7 mouse cellular contexts compared by ENCODE assay signal in the genomic region with DNA sequence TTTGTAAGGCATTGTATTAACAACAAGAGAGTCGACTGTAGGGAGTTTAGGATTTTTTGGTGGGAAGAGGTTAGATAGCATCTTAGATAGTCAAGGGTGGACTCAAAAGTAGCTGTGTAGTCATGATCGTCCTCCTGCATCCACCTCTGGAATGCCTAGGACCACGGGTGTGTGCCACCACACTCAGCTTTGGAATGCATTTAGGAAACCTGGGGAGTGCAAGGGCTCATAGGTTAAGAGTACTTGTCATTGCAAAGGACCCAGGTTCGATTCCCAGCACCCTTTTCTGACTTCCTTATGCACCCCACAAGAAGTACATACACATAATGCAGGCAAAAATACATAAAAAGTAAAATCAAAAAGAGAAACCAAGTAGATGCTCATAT. TPM values are rescaled to one million over a fixed set of nuclear protein-coding genes. Genes with fewer than 3 reads are reported as not detected.
DNase-seq lines count a peak whose midpoint lies in the region; ATAC-seq and TF ChIP-seq lines count a peak whose summit lies in the region.

No protein-coding gene starts in this region.

- H3K36me3 ChIP-seq in lung, embryonic 15.5 days, result no peaks in the 10 kb centered on the region
- no peaks in the 10 kb centered on the region for H3K36me3 ChIP-seq in limb, embryonic 13.5 days
- no peaks in the 10 kb centered on the region for H3K36me3 ChIP-seq in stomach, embryonic 15.5 days

- no peak for TF ChIP-seq CTCF in embryonic fibroblast, embryonic 13.5 days (IDR thresholded peaks at IDR 0.05; ENCODE audit: borderline replicate concordance, insufficient read depth, low read length)

- no peak for DNase-seq in lung, adult 18-20 months
- DNase-seq in embryo, embryonic 10.5 days (ENCODE audit: low spot score), result no peak

- WGBS in lung, embryonic 15.5 days, result 53% methylated on average over 4 of the region's 4 CpGs
- WGBS in limb, embryonic 13.5 days, result 71% methylated on average over 4 of the region's 4 CpGs
- 73% methylated on average over 4 of the region's 4 CpGs for WGBS in stomach, embryonic 15.5 days

- H3K9me3 ChIP-seq in lung, embryonic 15.5 days, result no peaks in the 10 kb centered on the region
- no peaks in the 10 kb centered on the region for H3K9me3 ChIP-seq in limb, embryonic 13.5 days
- H3K9me3 ChIP-seq in stomach, embryonic 15.5 days, result no peaks in the 10 kb centered on the region

- 0 out of 2 replicates have a peak overlapping the region, but pooled peaks have one; percentile 99 for H3K4me3 ChIP-seq in lung, embryonic 15.5 days
- peak overlapping the region; percentile 99 for H3K4me3 ChIP-seq in embryonic fibroblast, embryonic 13.5 days (ENCODE audit: insufficient read depth, low read length)
- H3K4me3 ChIP-seq in limb, embryonic 13.5 days, result peak overlapping the region; percentile 90
- peak overlapping the region; percentile 95; the same call in 1 of the 2 replicates for H3K4me3 ChIP-seq in stomach, embryonic 15.5 days (replicated peaks)

- no peak overlapping the region for H3K27ac ChIP-seq in lung, embryonic 15.5 days
- no peak overlapping the region for H3K27ac ChIP-seq in embryonic fibroblast, embryonic 13.5 days (ENCODE audit: insufficient read depth, low read length)
- no peak overlapping the region for H3K27ac ChIP-seq in limb, embryonic 13.5 days
- H3K27ac ChIP-seq in stomach, embryonic 15.5 days, result no peak overlapping the region

- H3K4me2 ChIP-seq in lung, embryonic 15.5 days, result peak overlapping the region; percentile 72; the same call in 1 of the 2 replicates
- peak overlapping the region; percentile 82 for H3K4me2 ChIP-seq in limb, embryonic 13.5 days (replicated peaks)
- H3K4me2 ChIP-seq in stomach, embryonic 15.5 days, result peak overlapping the region; percentile 61

- no peak for ATAC-seq in lung, embryonic 15.5 days (ENCODE audit: borderline replicate concordance, extremely low read depth, low FRiP score, low TSS enrichment)
- ATAC-seq in limb, embryonic 13.5 days (ENCODE audit: low FRiP score, low read depth), result no peak
- no peak for ATAC-seq in stomach, embryonic 15.5 days (ENCODE audit: insufficient read depth, low FRiP score, low read depth)
- no peak for ATAC-seq in megakaryocyte-erythroid progenitor cell, adult 5-6 weeks (replicated peaks; ENCODE audit: low FRiP score, low TSS enrichment, poor library complexity, severe bottlenecking)

- no peak for TF ChIP-seq POLR2A in embryonic fibroblast, embryonic 13.5 days (IDR thresholded peaks at IDR 0.05; ENCODE audit: low read depth, low read length)

- H3K9ac ChIP-seq in lung, embryonic 15.5 days, result peak overlapping the region; percentile 3; the same call in 1 of the 2 replicates
- peak overlapping the region; percentile 93 for H3K9ac ChIP-seq in limb, embryonic 13.5 days
- H3K9ac ChIP-seq in stomach, embryonic 15.5 days, result no peak overlapping the region

- H3K27me3 ChIP-seq in lung, embryonic 15.5 days, result no peaks in the 10 kb centered on the region
- H3K27me3 ChIP-seq in limb, embryonic 13.5 days, result no peaks in the 10 kb centered on the region
- no peaks in the 10 kb centered on the region for H3K27me3 ChIP-seq in stomach, embryonic 15.5 days (replicated peaks)

- H3K4me1 ChIP-seq in lung, embryonic 15.5 days, result peaks cover 17% of the 10 kb centered on the region
- H3K4me1 ChIP-seq in embryonic fibroblast, embryonic 13.5 days (ENCODE audit: control insufficient read depth, insufficient read depth, low read length), result peaks cover 11% of the 10 kb centered on the region; the same call in 1 of the 2 replicates
- H3K4me1 ChIP-seq in limb, embryonic 13.5 days, result peaks cover 18% of the 10 kb centered on the region
- H3K4me1 ChIP-seq in stomach, embryonic 15.5 days, result peaks cover 15% of the 10 kb centered on the region

RNA-seq across cellular contexts. Expression of a gene that starts 1.8 kb away (rescaled TPM):
- polyA plus RNA-seq in lung, embryonic 15.5 days (2015; fragmentation: Nextera tagmentation; extraction: Ambion mirVana), result 516 and 522 TPM in 2 replicates
- polyA plus RNA-seq in embryonic fibroblast, embryonic 13.5 days (2011; ENCODE audit: insufficient read length, low read depth, missing spikeins), result 252 and 293 TPM in 2 replicates
- 495 and 497 TPM in 2 replicates for polyA plus RNA-seq in limb, embryonic 13.5 days (2015; fragmentation: Nextera tagmentation; extraction: Ambion mirVana)
- polyA plus RNA-seq in stomach, embryonic 15.5 days (2015; fragmentation: Nextera tagmentation; extraction: Ambion mirVana), result 621 and 623 TPM in 2 replicates
- total RNA-seq in megakaryocyte-erythroid progenitor cell, adult 5-6 weeks (2014; fragmentation: Nextera tagmentation), result 479 and 484 TPM in 2 replicates
- 60.4 and 80.0 TPM in 2 replicates for total RNA-seq in megakaryocyte-erythroid progenitor cell, adult 5-6 weeks (2017)

RNA-seq across cellular contexts. Expression of a gene that starts 14.5 kb away (rescaled TPM):
- polyA plus RNA-seq in lung, embryonic 15.5 days (2015; fragmentation: Nextera tagmentation; extraction: Ambion mirVana), result 23.1 and 23.2 TPM in 2 replicates
- polyA plus RNA-seq in embryonic fibroblast, embryonic 13.5 days (2011; ENCODE audit: insufficient read length, low read depth, missing spikeins), result 12.6 and 13.0 TPM in 2 replicates
- polyA plus RNA-seq in limb, embryonic 13.5 days (2015; fragmentation: Nextera tagmentation; extraction: Ambion mirVana), result 24.2 and 26.8 TPM in 2 replicates
- polyA plus RNA-seq in stomach, embryonic 15.5 days (2015; fragmentation: Nextera tagmentation; extraction: Ambion mirVana), result 18.7 and 19.7 TPM in 2 replicates
- 12.1 and 12.7 TPM in 2 replicates for total RNA-seq in megakaryocyte-erythroid progenitor cell, adult 5-6 weeks (2014; fragmentation: Nextera tagmentation)
- 9.2 and 10.0 TPM in 2 replicates for total RNA-seq in megakaryocyte-erythroid progenitor cell, adult 5-6 weeks (2017)

RNA-seq across cellular contexts. Expression of a gene that starts 19.0 kb away (rescaled TPM):
- 2.2 and 2.9 TPM in 2 replicates for polyA plus RNA-seq in lung, embryonic 15.5 days (2015; fragmentation: Nextera tagmentation; extraction: Ambion mirVana)
- polyA plus RNA-seq in embryonic fibroblast, embryonic 13.5 days (2011; ENCODE audit: insufficient read length, low read depth, missing spikeins), result 0.61 TPM in 1 of 2 replicates, not detected in the other
- 0.87 and 1.9 TPM in 2 replicates for polyA plus RNA-seq in limb, embryonic 13.5 days (2015; fragmentation: Nextera tagmentation; extraction: Ambion mirVana)
- 6.0 and 6.1 TPM in 2 replicates for polyA plus RNA-seq in stomach, embryonic 15.5 days (2015; fragmentation: Nextera tagmentation; extraction: Ambion mirVana)
- not detected in 2 replicates for total RNA-seq in megakaryocyte-erythroid progenitor cell, adult 5-6 weeks (2014; fragmentation: Nextera tagmentation)
- not detected in 2 replicates for total RNA-seq in megakaryocyte-erythroid progenitor cell, adult 5-6 weeks (2017)

RNA-seq across cellular contexts. Expression of a gene that starts 29.7 kb away (rescaled TPM):
- 39.8 and 46.3 TPM in 2 replicates for polyA plus RNA-seq in lung, embryonic 15.5 days (2015; fragmentation: Nextera tagmentation; extraction: Ambion mirVana)
- 32.2 and 35.6 TPM in 2 replicates for polyA plus RNA-seq in embryonic fibroblast, embryonic 13.5 days (2011; ENCODE audit: insufficient read length, low read depth, missing spikeins)
- polyA plus RNA-seq in limb, embryonic 13.5 days (2015; fragmentation: Nextera tagmentation; extraction: Ambion mirVana), result 56.3 and 58.8 TPM in 2 replicates
- polyA plus RNA-seq in stomach, embryonic 15.5 days (2015; fragmentation: Nextera tagmentation; extraction: Ambion mirVana), result 38.9 and 48.4 TPM in 2 replicates
- total RNA-seq in megakaryocyte-erythroid progenitor cell, adult 5-6 weeks (2014; fragmentation: Nextera tagmentation), result 13.5 and 16.6 TPM in 2 replicates
- 6.6 and 6.7 TPM in 2 replicates for total RNA-seq in megakaryocyte-erythroid progenitor cell, adult 5-6 weeks (2017)

RNA-seq across cellular contexts. Expression of a gene that starts 37.9 kb away (rescaled TPM):
- polyA plus RNA-seq in lung, embryonic 15.5 days (2015; fragmentation: Nextera tagmentation; extraction: Ambion mirVana), result 60.9 and 61.2 TPM in 2 replicates
- 37.0 and 38.2 TPM in 2 replicates for polyA plus RNA-seq in embryonic fibroblast, embryonic 13.5 days (2011; ENCODE audit: insufficient read length, low read depth, missing spikeins)
- polyA plus RNA-seq in limb, embryonic 13.5 days (2015; fragmentation: Nextera tagmentation; extraction: Ambion mirVana), result 67.1 and 69.1 TPM in 2 replicates
- 76.6 and 84.2 TPM in 2 replicates for polyA plus RNA-seq in stomach, embryonic 15.5 days (2015; fragmentation: Nextera tagmentation; extraction: Ambion mirVana)
- 21.5 and 45.2 TPM in 2 replicates for total RNA-seq in megakaryocyte-erythroid progenitor cell, adult 5-6 weeks (2014; fragmentation: Nextera tagmentation)
- total RNA-seq in megakaryocyte-erythroid progenitor cell, adult 5-6 weeks (2017), result 10.1 and 22.2 TPM in 2 replicates
